Mouse (Mus musculus) G1E (cell line): ENCODE results near the gene Zfp143. TPM values are rescaled to one million over a fixed set of nuclear protein-coding genes. Genes with fewer than 3 reads are reported as not detected.
"Not testable (repeated sequence)": the region's sequence is repeated elsewhere in the genome, so short reads cannot be mapped to it uniquely, and the experiment has no call there.

ENCODE experiments used
- ATAC-seq: 2 replicates; pipeline ENCODE4 v1.8.0; 2016; ENCODE audit warnings: mild to moderate bottlenecking; ENCODE audit not compliant: insufficient number of reproducible peaks, poor library complexity, low FRiP score, severe bottlenecking; ENCODE audit errors: extremely low read depth
- DNase-seq: peaks from one replicate; pipeline ENCODE4 v3.0.0; 2012; ENCODE audit warnings: low spot score
- H3K27me3 ChIP-seq: 2 replicates; pipeline ENCODE4 v1.6.1; 2012; ENCODE audit warnings: mild to moderate bottlenecking, low read length, inconsistent platforms; ENCODE audit not compliant: insufficient read depth
- H3K36me3 ChIP-seq: replicated peaks from 2 replicates; pipeline ENCODE3; 2012; ENCODE audit warnings: mild to moderate bottlenecking, inconsistent platforms
- H3K4me1 ChIP-seq: 2 replicates; pipeline ENCODE4 v1.6.1; 2012; ENCODE audit warnings: low read depth, low read length, inconsistent platforms, mixed read lengths; ENCODE audit not compliant: insufficient read depth
- H3K4me3 ChIP-seq: 2 replicates; pipeline ENCODE4 v1.5.1; 2012; ENCODE audit warnings: low read depth, mild to moderate bottlenecking, inconsistent platforms, low read length, moderate library complexity, mixed read lengths
- H3K9me3 ChIP-seq: replicated peaks from 2 replicates; pipeline ENCODE4 v1.6.1; 2012; ENCODE audit warnings: inconsistent platforms
- CTCF ChIP-seq: IDR thresholded peaks from 2 replicates; pipeline ENCODE4 v1.5.1; 2012; ENCODE audit warnings: low read depth, low read length, inconsistent platforms, mixed read lengths
- GATA1 ChIP-seq: IDR thresholded peaks from 2 replicates; pipeline ENCODE4 v1.6.1; 2012; ENCODE audit warnings: borderline replicate concordance, low read length, inconsistent platforms, mixed read lengths
- GATA2 ChIP-seq: IDR thresholded peaks from 2 replicates; pipeline ENCODE4 v1.6.1; 2012; ENCODE audit warnings: low read depth, low read length, inconsistent platforms, borderline replicate concordance
- POLR2AphosphoS5 ChIP-seq: IDR thresholded peaks from 2 replicates; pipeline ENCODE4 v1.6.1; 2012; ENCODE audit warnings: low read depth, low read length, inconsistent platforms; ENCODE audit not compliant: insufficient replicate concordance
- TAL1 ChIP-seq: conservative IDR thresholded peaks from 2 replicates; pipeline ENCODE4 v1.6.1; 2012; ENCODE audit warnings: low read depth, low read length, inconsistent platforms, mixed read lengths
- polyA plus RNA-seq: library from polyadenylated mRNA; stranded (reverse); fragments of >175 nt; gene quantifications from 2 replicates; pipeline ENCODE4 v1.2.3, GENCODE M21; 2012
- total RNA-seq, 2 experiments: library from RNA; stranded (forward) in 1 of 2; stranded (reverse) in 1 of 2; fragments of 200-1000 nt in 1 of 2; fragments of >200 nt in 1 of 2; fragmentation: Nextera tagmentation in 1 of 2; gene quantifications; 2 replicates each; pipeline ENCODE4 v1.2.3; 2014 to 2017

The Zfp143 gene
- total and polyA plus RNA-seq, 3 experiments = 1.6 to 53.8 (median 34.8) TPM

DNA sequence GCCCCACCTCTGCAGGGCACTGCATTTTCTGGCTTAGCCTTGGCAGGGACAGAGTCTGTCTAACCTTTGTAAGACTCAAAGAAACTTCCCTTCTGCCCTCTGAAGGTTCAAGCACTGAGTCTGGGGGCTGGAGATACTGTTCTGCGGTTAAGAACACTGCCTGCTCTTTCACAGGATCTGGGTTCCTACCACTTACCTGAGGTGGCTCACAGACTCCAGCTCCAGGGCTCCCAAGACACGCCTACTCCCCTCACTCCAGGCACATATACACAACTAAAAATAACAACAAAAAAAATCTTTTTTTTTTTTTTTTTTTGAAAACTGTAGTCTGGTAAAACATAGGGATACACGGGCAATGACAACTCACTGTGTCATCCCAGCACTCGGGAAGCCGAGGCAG lies 40.2 kb downstream of the Zfp143 start:
- ATAC-seq (no peak), DNase-seq (no peak)
- peaks cover 4% of the 10 kb centered on the region; the same call in 1 of the 2 replicates for H3K27me3 ChIP-seq
- H3K36me3 ChIP-seq = peaks cover 16% of the 10 kb centered on the region
- no peak for TF ChIP-seq GATA2
- TF ChIP-seq CTCF = no peak
- peaks cover 2% of the 10 kb centered on the region; the same call in 1 of the 2 replicates for H3K9me3 ChIP-seq
- H3K4me1 ChIP-seq = peaks cover 9% of the 10 kb centered on the region; the same call in 1 of the 2 replicates
- H3K4me3 ChIP-seq = no peak overlapping the region

DNA sequence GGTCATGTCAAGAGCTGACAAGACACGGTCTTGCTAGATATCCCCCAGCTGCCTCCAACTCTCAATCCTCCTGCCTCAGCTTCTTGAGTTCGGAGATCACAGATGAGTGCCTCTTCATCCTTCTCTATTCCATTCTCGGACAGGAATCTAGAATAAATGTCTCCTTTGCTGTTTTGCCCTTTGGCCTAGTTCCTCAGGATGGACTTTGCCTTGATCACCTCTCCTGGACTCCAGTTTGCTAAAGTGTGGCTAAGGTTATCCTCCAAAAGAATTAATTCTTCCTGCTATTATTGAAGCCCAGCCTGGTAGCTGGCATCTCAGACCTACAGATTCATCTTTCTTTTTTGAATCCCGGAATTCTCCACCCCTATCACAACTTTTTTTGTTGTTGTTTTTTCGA lies 44.0 kb downstream of the Zfp143 start:
- no peak overlapping the region for H3K4me3 ChIP-seq
- no peak for ATAC-seq
- no peak for DNase-seq

DNA sequence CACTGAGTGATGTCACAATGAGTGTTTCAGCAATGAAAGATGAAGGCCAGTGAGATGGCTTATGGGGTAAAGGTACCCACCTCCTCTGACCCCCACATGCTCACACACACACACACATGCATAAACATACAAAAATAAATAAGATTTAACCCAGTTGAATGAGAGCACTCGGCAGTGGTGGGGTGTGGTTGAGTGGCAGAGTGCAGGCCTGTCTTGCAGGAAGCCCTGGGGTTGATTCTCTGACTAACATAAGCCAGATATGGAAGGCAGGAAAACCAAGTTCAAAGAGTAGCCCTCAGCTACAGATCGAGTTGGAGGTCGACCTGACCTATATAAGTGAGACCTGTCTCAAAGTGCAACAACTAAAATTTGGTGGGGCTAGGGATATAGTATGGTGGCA lies 45.6 kb downstream of the Zfp143 start:
- H3K9me3 ChIP-seq = no peaks in the 10 kb centered on the region
- peaks cover 23% of the 10 kb centered on the region for H3K4me1 ChIP-seq
- DNase-seq = no peak
- H3K27me3 ChIP-seq = no peaks in the 10 kb centered on the region
- no peaks in the 10 kb centered on the region for H3K36me3 ChIP-seq
- ATAC-seq = no peak
- TF ChIP-seq POLR2AphosphoS5 (no peak), GATA2 (no peak), CTCF (no peak), GATA1 (no peak), TAL1 (no peak)
- no peak overlapping the region for H3K4me3 ChIP-seq

More for the DNA sequence above, 44.0 kb downstream of the Zfp143 start:
- TF ChIP-seq CTCF = no peak
- Histone ChIP-seq H3K9me3 (no peaks in the 10 kb centered on the region), H3K4me1 (peaks cover 22% of the 10 kb centered on the region), H3K36me3 (no peaks in the 10 kb centered on the region), H3K27me3 (peaks cover 4% of the 10 kb centered on the region; the same call in 1 of the 2 replicates)

DNA sequence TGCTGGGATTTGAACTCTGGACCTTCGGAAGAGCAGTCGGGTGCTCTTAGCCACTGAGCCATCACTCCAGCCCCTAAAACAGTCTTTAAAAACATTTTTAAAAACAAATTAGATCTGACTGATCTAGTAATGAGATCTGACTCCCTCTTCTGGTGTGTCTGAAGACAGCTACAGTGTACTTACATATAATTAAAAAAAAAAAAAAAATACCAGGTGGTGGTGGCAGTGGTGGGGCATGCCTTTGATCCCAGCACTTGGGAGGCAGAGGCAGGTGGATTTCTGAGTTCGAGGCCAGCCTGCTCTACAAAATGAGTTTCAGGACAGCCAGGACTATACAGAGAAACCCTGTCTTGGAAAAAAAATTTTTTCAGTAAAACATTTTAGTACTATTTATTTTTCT lies 47.5 kb downstream of the Zfp143 start:
- H3K4me1 ChIP-seq = peaks cover 18% of the 10 kb centered on the region
- ATAC-seq, H3K27me3 ChIP-seq, H3K36me3 ChIP-seq, H3K9me3 ChIP-seq, DNase-seq, H3K4me3 ChIP-seq: not testable (repeated sequence)

DNA sequence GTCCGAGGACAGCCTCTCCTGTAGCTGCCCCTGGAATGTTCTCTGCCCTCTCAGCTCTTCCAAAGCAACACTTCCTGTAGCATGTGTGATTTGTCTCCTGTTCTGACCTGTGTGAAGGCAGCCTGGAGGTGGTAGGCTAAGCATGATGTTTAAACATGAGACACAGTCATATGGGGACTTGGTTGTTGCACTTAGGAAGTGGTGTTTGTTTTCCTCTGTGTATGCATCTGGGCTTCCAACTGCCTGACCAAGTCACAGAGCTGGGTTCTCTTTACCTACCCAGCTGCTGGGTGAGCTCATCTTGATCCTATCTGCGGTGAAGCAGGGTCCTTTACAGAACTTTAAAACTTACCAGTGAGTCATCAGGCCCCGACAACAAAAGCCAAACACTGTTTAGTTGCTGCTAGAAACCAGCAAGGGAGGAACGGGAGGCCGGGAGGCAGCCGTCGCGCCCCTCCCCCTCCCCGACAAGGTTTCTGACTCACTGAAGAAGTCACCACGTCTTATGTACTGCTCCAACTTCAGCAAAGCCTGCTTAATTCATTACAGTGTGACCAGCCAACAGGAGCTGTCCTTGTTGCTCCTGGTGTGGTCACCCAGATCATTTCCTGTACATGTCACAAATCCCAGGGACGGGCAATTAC lies 48.1 kb downstream of the Zfp143 start:
- peak; percentile 33 for DNase-seq
- peak; percentile 82 for ATAC-seq
- no peak for TF ChIP-seq GATA1
- no peak for TF ChIP-seq GATA2
- TF ChIP-seq TAL1 = no peak
- no peak for TF ChIP-seq POLR2AphosphoS5
- TF ChIP-seq CTCF = no peak
- H3K4me1 ChIP-seq = peaks cover 21% of the 10 kb centered on the region
- H3K9me3 ChIP-seq = 0 out of 2 replicates have a peak, but pooled peaks cover 3% of the 10 kb centered on the region
- H3K27me3 ChIP-seq = no peaks in the 10 kb centered on the region
- H3K36me3 ChIP-seq = no peaks in the 10 kb centered on the region
- H3K4me3 ChIP-seq = peak overlapping the region; percentile 61; the same call in 1 of the 2 replicates

DNA sequence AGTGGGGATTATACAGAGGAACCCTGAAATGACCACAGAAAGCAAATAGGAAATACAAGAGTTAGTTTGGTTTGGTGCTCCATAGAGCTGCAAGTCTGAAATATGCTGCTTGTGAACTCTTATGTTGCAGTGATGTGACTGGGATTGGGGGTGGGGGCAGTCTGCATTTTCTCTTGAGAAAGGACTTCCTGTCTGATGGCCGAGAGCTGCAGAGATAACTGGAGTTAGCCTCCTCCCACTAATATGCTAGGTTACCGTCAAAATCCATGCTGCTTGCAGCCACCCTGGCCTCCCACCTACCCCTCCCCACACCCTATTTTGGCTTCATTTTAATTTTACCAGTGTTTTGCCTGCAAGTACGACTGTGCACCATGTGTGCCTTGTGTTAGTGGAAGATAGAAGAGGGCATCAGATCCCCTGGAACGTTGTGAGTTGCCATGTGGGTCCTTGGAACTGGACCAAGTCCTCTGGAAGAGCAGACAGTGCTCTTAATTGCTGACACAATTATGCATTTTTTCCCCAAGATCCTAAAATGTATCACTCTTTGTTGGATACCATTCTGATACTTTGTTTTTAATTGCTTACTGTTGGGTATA lies 49.1 kb downstream of the Zfp143 start:
- Histone ChIP-seq H3K4me1 (peaks cover 26% of the 10 kb centered on the region), H3K36me3 (no peaks in the 10 kb centered on the region), H3K27me3 (no peaks in the 10 kb centered on the region), H3K9me3 (0 out of 2 replicates have a peak, but pooled peaks cover 3% of the 10 kb centered on the region), H3K4me3 (no peak overlapping the region)
- TF ChIP-seq GATA1 (no peak), TAL1 (no peak), GATA2 (no peak), CTCF (no peak), POLR2AphosphoS5 (no peak)
- no peak for DNase-seq
- no peak for ATAC-seq

DNA sequence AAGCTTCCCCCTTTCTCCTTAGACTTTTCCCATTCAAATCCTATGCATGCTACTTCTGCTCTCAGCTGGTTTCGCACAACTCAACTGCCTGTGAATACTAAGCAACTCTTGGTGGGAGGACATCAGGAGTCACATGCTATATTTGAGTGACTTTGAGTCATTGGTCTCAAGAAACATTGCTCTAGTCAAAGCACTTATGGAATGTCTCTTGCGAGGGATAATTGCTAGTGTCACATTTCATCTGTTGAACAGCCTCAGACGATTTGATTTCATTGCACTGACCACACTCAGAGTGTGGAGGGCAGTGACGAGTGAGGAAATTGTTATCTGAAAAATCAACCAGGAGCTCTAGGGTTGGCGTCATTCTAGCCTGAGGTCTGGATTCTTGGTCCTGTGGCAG lies 53.7 kb downstream of the Zfp143 start:
- Histone ChIP-seq H3K9me3 (0 out of 2 replicates have a peak, but pooled peaks cover 3% of the 10 kb centered on the region), H3K4me1 (peaks cover 16% of the 10 kb centered on the region), H3K27me3 (no peaks in the 10 kb centered on the region), H3K36me3 (no peaks in the 10 kb centered on the region), H3K4me3 (no peak overlapping the region)
- TF ChIP-seq POLR2AphosphoS5 (no peak), TAL1 (no peak), GATA2 (no peak)
- DNase-seq = no peak
- ATAC-seq = no peak
